Mouse (Mus musculus): ENCODE measurements around the gene Slit3. TPM values are rescaled to one million over a fixed set of nuclear protein-coding genes. Genes with fewer than 3 reads are reported as not detected.

Gene Slit3
- polyA plus RNA-seq, 1 experiment from 2014 or later: 50.0 TPM

- H3K4me3 ChIP-seq: no peak overlapping the region
- no peaks in the 10 kb centered on the region for H3K36me3 ChIP-seq
- ATAC-seq (ENCODE audit: low FRiP score): no peak
- H3K4me1 ChIP-seq: peaks cover 51% of the 10 kb centered on the region
- H3K27me3 ChIP-seq: no peaks in the 10 kb centered on the region
- no peaks in the 10 kb centered on the region for H3K9me3 ChIP-seq (replicated peaks)
- 70% methylated on average over 10 of the region's 10 CpGs for WGBS
- 0 out of 2 replicates have a peak overlapping the region, but pooled peaks have one; percentile 60 for H3K27ac ChIP-seq
- no peak overlapping the region for H3K4me2 ChIP-seq (replicated peaks)
- no peak overlapping the region for H3K9ac ChIP-seq
Observed at GRCm38 (mm10) chr11:35602586-35602985, 481.6 kb downstream of the Slit3 start.

- no peak overlapping the region for H3K4me2 ChIP-seq (replicated peaks)
- H3K9ac ChIP-seq: no peak overlapping the region
- ATAC-seq (ENCODE audit: low FRiP score): 0 out of 2 replicates have a peak, but pooled peaks have one; percentile 6
- whole genome bisulfite sequencing: 53% methylated on average over 6 of the region's 6 CpGs
- H3K27me3 ChIP-seq: no peaks in the 10 kb centered on the region
- H3K4me1 ChIP-seq: peaks cover 48% of the 10 kb centered on the region
- no peak overlapping the region for H3K27ac ChIP-seq
- H3K4me3 ChIP-seq: no peak overlapping the region
- no peaks in the 10 kb centered on the region for H3K36me3 ChIP-seq
- H3K9me3 ChIP-seq (replicated peaks): no peaks in the 10 kb centered on the region
Observed at GRCm38 (mm10) chr11:35603946-35604345, 482.9 kb downstream of the Slit3 start.

DNA sequence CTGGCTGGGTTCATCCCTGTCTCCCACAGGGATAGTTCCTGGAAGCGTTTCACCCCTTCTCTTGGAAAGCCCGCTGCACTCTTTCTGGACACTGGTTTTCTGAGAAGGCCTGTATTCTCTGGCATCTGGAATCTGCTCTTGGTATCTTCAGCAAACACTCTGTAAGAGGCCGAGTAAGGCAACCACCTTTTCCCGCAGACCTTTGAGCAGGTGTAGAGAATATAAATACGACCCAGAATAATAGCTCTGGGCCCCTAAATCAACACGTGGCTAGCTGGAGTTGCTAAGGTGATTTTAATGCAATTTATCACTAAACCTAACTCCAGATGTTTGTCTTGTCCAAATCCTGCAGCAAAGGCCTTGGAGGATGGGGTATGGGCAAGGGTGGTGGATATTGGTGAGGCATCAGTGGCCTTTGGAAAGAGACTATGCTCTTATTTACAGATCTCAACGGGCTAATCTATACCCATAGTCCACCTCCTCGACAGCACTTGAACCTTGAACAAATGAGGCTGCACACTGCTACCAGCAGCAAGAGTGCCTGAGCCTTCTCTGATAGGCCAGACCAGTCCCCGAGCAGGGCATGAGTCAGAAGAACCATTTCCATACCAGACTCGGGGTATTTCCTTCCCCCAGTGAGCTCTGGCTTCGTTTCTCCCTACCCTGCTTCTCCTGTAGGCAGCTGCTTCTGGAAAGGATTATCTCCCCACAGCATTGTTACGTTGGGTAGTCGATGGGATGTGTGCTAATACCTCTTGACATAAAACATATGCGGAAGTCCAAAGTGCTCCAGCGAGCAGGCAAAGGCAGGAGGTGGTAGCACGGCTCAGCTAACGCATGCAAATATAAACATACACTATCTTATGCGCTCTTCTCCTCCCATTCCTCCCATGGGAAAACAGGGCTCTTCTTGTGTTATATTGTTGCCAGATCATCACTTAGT is 484.1 kb downstream of the Slit3 start:
- no peak overlapping the region for H3K4me2 ChIP-seq (replicated peaks)
- WGBS: 76% methylated on average over 18 of the region's 18 CpGs
- no peaks in the 10 kb centered on the region for H3K27me3 ChIP-seq
- H3K9me3 ChIP-seq (replicated peaks): no peaks in the 10 kb centered on the region
- H3K4me1 ChIP-seq: peaks cover 48% of the 10 kb centered on the region
- no peak overlapping the region for H3K27ac ChIP-seq
- no peak overlapping the region for H3K4me3 ChIP-seq
- ATAC-seq (ENCODE audit: low FRiP score): no peak
- no peaks in the 10 kb centered on the region for H3K36me3 ChIP-seq
- no peak overlapping the region for H3K9ac ChIP-seq

DNA sequence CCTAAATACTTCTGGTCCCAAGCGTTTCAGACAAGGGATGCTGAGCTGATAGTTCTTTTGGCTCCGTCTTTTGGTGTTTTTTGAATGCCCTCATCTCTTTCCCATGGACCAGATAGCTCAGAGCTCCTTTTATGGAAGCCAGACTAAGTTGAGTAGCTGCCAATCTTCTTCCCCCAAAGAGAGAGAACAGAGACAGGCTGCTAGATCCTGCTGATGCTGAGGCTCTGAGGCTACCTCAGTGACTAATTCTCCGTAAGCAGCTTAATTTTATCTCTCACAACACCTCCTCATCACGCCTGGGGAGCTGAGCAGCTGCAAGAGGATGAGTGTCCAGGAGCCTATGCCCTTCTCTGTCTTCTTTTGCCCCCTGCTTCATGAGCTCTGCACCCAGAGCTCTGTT is 486.2 kb downstream of the Slit3 start:
- Histone ChIP-seq H3K4me3 (no peak overlapping the region), H3K4me1 (peaks cover 38% of the 10 kb centered on the region), H3K4me2 (replicated peaks) (no peak overlapping the region), H3K27me3 (peaks cover 5% of the 10 kb centered on the region; the same call in 1 of the 2 replicates), H3K9me3 (replicated peaks) (no peaks in the 10 kb centered on the region), H3K36me3 (peaks cover 3% of the 10 kb centered on the region; the same call in 1 of the 2 replicates), H3K27ac (no peak overlapping the region), H3K9ac (no peak overlapping the region)
- no peak for ATAC-seq (ENCODE audit: low FRiP score)
- 79% methylated on average over 4 of the region's 4 CpGs for WGBS

GRCm38 (mm10) chr11:35608794-35609193 is 487.8 kb downstream of the Slit3 start:
- H3K36me3 ChIP-seq: peaks cover 3% of the 10 kb centered on the region; the same call in 1 of the 2 replicates
- peaks cover 5% of the 10 kb centered on the region; the same call in 1 of the 2 replicates for H3K27me3 ChIP-seq
- H3K9me3 ChIP-seq (replicated peaks): no peaks in the 10 kb centered on the region
- peaks cover 29% of the 10 kb centered on the region for H3K4me1 ChIP-seq
- WGBS: 58% methylated on average over 5 of the region's 5 CpGs
- H3K27ac ChIP-seq: peak overlapping the region; percentile 40
- ATAC-seq (ENCODE audit: low FRiP score): peak; percentile 47; the same call in 1 of the 2 replicates
- H3K4me3 ChIP-seq: no peak overlapping the region
- no peak overlapping the region for H3K4me2 ChIP-seq (replicated peaks)
- no peak overlapping the region for H3K9ac ChIP-seq

DNA sequence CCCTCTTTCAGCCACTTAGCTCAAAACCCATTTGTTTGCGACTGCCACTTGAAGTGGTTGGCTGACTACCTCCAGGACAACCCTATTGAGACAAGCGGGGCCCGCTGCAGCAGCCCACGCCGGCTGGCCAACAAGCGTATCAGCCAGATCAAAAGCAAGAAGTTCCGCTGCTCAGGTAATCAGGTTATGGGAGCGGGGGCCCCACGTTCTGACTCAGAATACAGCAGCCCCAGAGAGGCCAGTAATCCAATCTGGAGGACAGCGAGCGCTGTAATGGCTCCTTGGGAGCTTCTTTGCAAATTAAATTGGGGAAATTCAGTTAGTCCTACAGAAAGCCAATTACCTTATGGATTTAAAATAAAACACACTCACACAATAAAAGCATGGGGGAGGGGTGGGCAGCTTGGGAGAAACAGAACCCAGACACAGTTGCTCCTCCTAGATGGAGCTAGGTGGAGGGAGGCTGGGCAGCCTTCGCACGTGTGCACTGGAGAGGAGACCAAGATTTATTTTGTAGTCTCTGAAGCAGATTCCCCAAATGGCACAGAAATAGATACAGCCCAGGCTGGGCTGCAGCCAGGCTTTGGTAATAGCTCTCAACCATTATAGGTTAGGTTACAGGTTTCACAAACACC is 491.4 kb downstream of the Slit3 start:
- no peaks in the 10 kb centered on the region for H3K9me3 ChIP-seq (replicated peaks)
- WGBS: 51% methylated on average over 13 of the region's 13 CpGs
- no peak overlapping the region for H3K9ac ChIP-seq
- no peak overlapping the region for H3K4me2 ChIP-seq (replicated peaks)
- H3K4me3 ChIP-seq: no peak overlapping the region
- H3K4me1 ChIP-seq: peaks cover 19% of the 10 kb centered on the region
- peak; percentile 35 for ATAC-seq (ENCODE audit: low FRiP score)
- H3K36me3 ChIP-seq: peaks cover 3% of the 10 kb centered on the region; the same call in 1 of the 2 replicates
- H3K27me3 ChIP-seq: peaks cover 5% of the 10 kb centered on the region; the same call in 1 of the 2 replicates
- H3K27ac ChIP-seq: no peak overlapping the region

- ATAC-seq (ENCODE audit: low FRiP score): no peak
Observed at GRCm38 (mm10) chr11:35614530-35614929, 493.5 kb downstream of the Slit3 start.

GRCm38 (mm10) chr11:35619421-35619820 is 498.4 kb downstream of the Slit3 start:
- Histone ChIP-seq H3K27me3 (0 out of 2 replicates have a peak, but pooled peaks cover 3% of the 10 kb centered on the region), H3K9ac (no peak overlapping the region), H3K36me3 (no peaks in the 10 kb centered on the region), H3K4me2 (replicated peaks) (no peak overlapping the region), H3K4me3 (no peak overlapping the region), H3K4me1 (no peaks in the 10 kb centered on the region), H3K27ac (no peak overlapping the region), H3K9me3 (replicated peaks) (no peaks in the 10 kb centered on the region)
- 0 out of 2 replicates have a peak, but pooled peaks have one; percentile 6 for ATAC-seq (ENCODE audit: low FRiP score)
- WGBS: 76% methylated on average over 14 of the region's 14 CpGs

More at GRCm38 (mm10) chr11:35614530-35614929, 493.5 kb downstream of the Slit3 start:
- Histone ChIP-seq H3K27me3 (peaks cover 5% of the 10 kb centered on the region; the same call in 1 of the 2 replicates), H3K27ac (no peak overlapping the region), H3K9me3 (replicated peaks) (no peaks in the 10 kb centered on the region), H3K9ac (no peak overlapping the region), H3K4me2 (replicated peaks) (no peak overlapping the region), H3K4me3 (no peak overlapping the region), H3K4me1 (peaks cover 10% of the 10 kb centered on the region), H3K36me3 (peaks cover 3% of the 10 kb centered on the region; the same call in 1 of the 2 replicates)
- 49% methylated on average over 3 of the region's 3 CpGs for WGBS

DNA sequence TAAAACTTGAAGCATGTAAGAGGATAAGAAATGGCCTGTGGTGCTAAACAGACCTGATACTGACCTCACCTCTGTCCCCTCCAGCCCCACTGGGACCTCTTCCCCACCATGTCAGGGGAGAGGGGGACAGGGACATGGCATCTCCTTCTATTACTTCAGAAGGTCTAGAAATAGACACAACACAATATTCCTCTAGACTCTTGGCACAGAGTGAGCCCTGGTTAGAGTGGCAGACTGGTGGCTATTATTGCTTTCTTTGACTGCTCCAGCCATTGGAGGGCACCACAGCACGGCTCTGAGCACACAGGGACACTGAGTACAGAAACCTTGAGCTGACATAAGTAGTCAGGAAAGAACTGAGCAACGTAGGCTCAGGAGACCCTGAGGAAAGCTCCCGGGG is 501.7 kb downstream of the Slit3 start:
- 86% methylated on average over 3 of the region's 3 CpGs for WGBS
- no peaks in the 10 kb centered on the region for H3K9me3 ChIP-seq (replicated peaks)
- H3K27me3 ChIP-seq: peaks cover 3% of the 10 kb centered on the region; the same call in 1 of the 2 replicates
- H3K4me2 ChIP-seq (replicated peaks): no peak overlapping the region
- no peak overlapping the region for H3K27ac ChIP-seq
- H3K4me1 ChIP-seq: 0 out of 2 replicates have a peak, but pooled peaks cover 4% of the 10 kb centered on the region
- no peak overlapping the region for H3K9ac ChIP-seq
- H3K36me3 ChIP-seq: no peaks in the 10 kb centered on the region
- no peak for ATAC-seq (ENCODE audit: low FRiP score)
- no peak overlapping the region for H3K4me3 ChIP-seq

DNA sequence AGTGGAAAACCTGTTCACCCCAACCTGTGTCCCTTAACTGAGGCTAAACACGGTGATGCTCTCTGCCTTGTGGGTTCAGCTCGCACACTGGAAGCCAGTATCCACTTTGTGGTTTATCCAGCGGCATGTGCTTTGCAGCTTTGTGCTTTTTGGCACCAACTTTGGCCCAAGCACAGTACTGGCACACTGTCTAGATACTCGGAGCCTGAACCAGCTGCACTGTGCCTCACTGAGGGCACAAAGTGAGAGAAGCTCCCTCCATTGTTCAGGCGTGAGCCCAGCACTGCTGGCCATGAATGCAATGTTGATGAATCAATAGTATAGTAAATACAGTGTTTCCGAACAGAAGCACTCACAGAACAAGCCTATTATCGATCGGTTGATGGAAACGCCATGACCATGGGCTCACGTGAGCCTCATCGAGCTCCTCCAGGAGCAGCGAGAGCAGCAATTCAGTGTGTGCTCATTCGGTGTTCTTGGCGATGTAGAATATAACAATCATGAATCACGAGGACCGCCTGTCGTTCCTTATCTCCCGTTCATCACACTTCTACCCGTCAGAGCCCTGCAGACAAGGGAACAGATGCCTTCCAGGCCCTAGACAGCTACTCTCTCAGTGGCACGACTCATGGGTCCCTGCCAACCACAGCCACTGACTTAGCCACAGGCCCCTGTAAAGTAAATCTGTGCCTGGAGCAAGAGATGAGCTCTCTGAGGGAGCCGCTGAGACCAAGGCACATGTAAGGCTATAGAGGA is 503.7 kb downstream of the Slit3 start:
- H3K4me2 ChIP-seq (replicated peaks): no peak overlapping the region
- no peaks in the 10 kb centered on the region for H3K9me3 ChIP-seq (replicated peaks)
- H3K9ac ChIP-seq: no peak overlapping the region
- H3K4me3 ChIP-seq: no peak overlapping the region
- peaks cover 3% of the 10 kb centered on the region; the same call in 1 of the 2 replicates for H3K27me3 ChIP-seq
- H3K27ac ChIP-seq: 0 out of 2 replicates have a peak overlapping the region, but pooled peaks have one; percentile 18
- 0 out of 2 replicates have a peak, but pooled peaks cover 2% of the 10 kb centered on the region for H3K36me3 ChIP-seq
- ATAC-seq (ENCODE audit: low FRiP score): no peak
- 84% methylated on average over 21 of the region's 21 CpGs for WGBS
- H3K4me1 ChIP-seq: 0 out of 2 replicates have a peak, but pooled peaks cover 4% of the 10 kb centered on the region

DNA sequence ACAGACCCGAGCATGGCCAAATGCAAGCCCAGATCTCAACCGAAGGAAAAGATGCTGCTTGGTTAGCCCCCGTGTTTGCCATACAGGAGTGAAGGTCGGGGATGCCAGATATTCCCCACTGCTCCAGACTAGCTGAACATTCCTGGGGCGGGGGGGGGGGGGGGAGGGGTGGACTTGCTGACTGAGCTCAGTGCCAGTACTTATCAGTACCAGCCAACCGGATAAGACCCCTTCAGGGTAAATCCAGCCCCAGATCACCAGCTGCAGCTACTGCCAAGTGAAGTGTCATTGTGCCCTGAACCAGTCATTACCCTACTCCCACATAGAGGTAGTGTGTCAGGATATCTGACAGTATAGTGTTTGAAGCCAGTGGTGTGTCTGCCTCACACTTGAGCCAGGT is 504.6 kb downstream of the Slit3 start:
- H3K4me1 ChIP-seq: 0 out of 2 replicates have a peak, but pooled peaks cover 4% of the 10 kb centered on the region
- no peak overlapping the region for H3K9ac ChIP-seq
- H3K36me3 ChIP-seq: 0 out of 2 replicates have a peak, but pooled peaks cover 11% of the 10 kb centered on the region
- no peak overlapping the region for H3K27ac ChIP-seq
- ATAC-seq (ENCODE audit: low FRiP score): no peak
- WGBS: 72% methylated on average over 5 of the region's 6 CpGs
- peaks cover 3% of the 10 kb centered on the region; the same call in 1 of the 2 replicates for H3K27me3 ChIP-seq
- no peak overlapping the region for H3K4me3 ChIP-seq
- H3K9me3 ChIP-seq (replicated peaks): no peaks in the 10 kb centered on the region
- no peak overlapping the region for H3K4me2 ChIP-seq (replicated peaks)

Data from hindbrain, embryonic 12.5 days (tissue).